Mouse (Mus musculus) spleen, postnatal 36 days (tissue): ENCODE results near the gene G0s2.
A peak's percentile ranks its signal among the peaks of the same experiment; 100 is the strongest.
"Not testable (repeated sequence)": the region's sequence is repeated elsewhere in the genome, so short reads cannot be mapped to it uniquely, and the experiment has no call there.

Source experiments
- DNase-seq, 2 experiments: peaks; one replicate each; pipeline ENCODE4 v3.0.0; 2022; ENCODE audit warnings: low spot score in 2 of 2, mixed read lengths in 1 of 2

G0s2 gene

GRCm38 (mm10) chr1:193289076-193289475 is 16.1 kb upstream of the G0s2 start:
- DNase-seq: no peak

- DNase-seq: no peak
These were observed 14.6 kb upstream of the G0s2 start for GRCm38 (mm10) chr1:193287578-193287977.

GRCm38 (mm10) chr1:193285766-193286325 is 12.8 kb upstream of the G0s2 start:
- DNase-seq: not testable (repeated sequence)

GRCm38 (mm10) chr1:193284228-193284779 is 11.3 kb upstream of the G0s2 start:
- no peak for DNase-seq

- DNase-seq: no peak
These were observed 8.3 kb upstream of the G0s2 start for GRCm38 (mm10) chr1:193281344-193281743.

GRCm38 (mm10) chr1:193279492-193279891 is 6.5 kb upstream of the G0s2 start:
- DNase-seq: no peak

GRCm38 (mm10) chr1:193278414-193279045 is 5.5 kb upstream of the G0s2 start:
- DNase-seq: no peak

- DNase-seq: no peak
These were observed 1.5 kb upstream of the G0s2 start for GRCm38 (mm10) chr1:193274407-193275071.

GRCm38 (mm10) chr1:193272137-193272915 is 691 bp downstream of the G0s2 start:
- no peak for DNase-seq

GRCm38 (mm10) chr1:193270965-193271763 is 1.9 kb downstream of the G0s2 start:
- no peak for DNase-seq

- DNase-seq: no peak
These were observed 7.3 kb downstream of the G0s2 start for GRCm38 (mm10) chr1:193265734-193266133.

GRCm38 (mm10) chr1:193263955-193264598 is 8.9 kb downstream of the G0s2 start, which contains the start of gene Hsd11b1:
TSS of gene Hsd11b1 (minus strand) at chr1:193264075.
- peak; percentile 69 to 81 for DNase-seq

- no peak for DNase-seq
These were observed 9.8 kb downstream of the G0s2 start for GRCm38 (mm10) chr1:193263026-193263907.

- DNase-seq: no peak
These were observed 11.0 kb downstream of the G0s2 start for GRCm38 (mm10) chr1:193261897-193262548.

GRCm38 (mm10) chr1:193259559-193259958 is 13.5 kb downstream of the G0s2 start:
- DNase-seq: no peak

GRCm38 (mm10) chr1:193256621-193257098 is 16.4 kb downstream of the G0s2 start:
- no peak for DNase-seq

- no peak for DNase-seq
These were observed 16.8 kb downstream of the G0s2 start for GRCm38 (mm10) chr1:193256289-193256577.

GRCm38 (mm10) chr1:193255488-193256288 is 17.3 kb downstream of the G0s2 start:
- peak; percentile 50 to 65 for DNase-seq
